Mouse (Mus musculus) common myeloid progenitor, adult 5-6 weeks (primary cell): Measurements from ENCODE around the gene Fstl1. TPM values are rescaled to one million over a fixed set of nuclear protein-coding genes. Genes with fewer than 3 reads are reported as not detected.

Experiments
- ATAC-seq: replicated peaks from 2 replicates; pipeline ENCODE4 v1.8.0; 2016; ENCODE audit warnings: low read depth, mild to moderate bottlenecking, moderate TSS enrichment, inconsistent platforms; ENCODE audit not compliant: poor library complexity, severe bottlenecking
- total RNA-seq: library from RNA; stranded (forward); fragments of 200-1000, 187-1606 nt; gene quantifications from 2 replicates; pipeline ENCODE4 v1.2.3, GENCODE M21; 2017

Fstl1 gene
- 0.53 and 1.0 TPM in 2 replicates for total RNA-seq

GRCm38 (mm10) chr16:37776860-37777651 lies at the start of gene Fstl1:
Gene Fstl1 (plus strand): TSS chr16:37776873.
- peak; percentile 58 for ATAC-seq

DNA sequence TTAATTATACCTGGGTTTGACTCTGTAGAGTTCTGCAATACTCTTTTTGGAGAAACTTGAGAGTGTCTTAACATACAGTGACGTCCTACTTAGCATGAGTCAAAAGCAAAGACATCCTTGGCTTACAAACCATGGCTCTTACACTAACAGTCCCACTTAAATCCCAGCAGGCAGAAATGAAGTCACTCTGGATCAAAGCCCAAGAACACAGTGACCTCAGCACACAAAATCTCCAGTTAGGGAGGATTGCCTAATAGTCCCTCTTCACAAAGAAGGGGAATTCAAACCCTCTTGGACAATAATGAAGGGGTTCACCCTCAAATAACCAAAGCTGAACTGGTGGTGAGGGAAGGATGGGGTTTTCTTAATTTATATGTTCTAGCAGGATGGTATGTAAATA lies 48.0 kb upstream of the Fstl1 start:
- no peak for ATAC-seq

GRCm38 (mm10) chr16:37729381-37730150 lies 47.1 kb upstream of the Fstl1 start:
- no peak for ATAC-seq

DNA sequence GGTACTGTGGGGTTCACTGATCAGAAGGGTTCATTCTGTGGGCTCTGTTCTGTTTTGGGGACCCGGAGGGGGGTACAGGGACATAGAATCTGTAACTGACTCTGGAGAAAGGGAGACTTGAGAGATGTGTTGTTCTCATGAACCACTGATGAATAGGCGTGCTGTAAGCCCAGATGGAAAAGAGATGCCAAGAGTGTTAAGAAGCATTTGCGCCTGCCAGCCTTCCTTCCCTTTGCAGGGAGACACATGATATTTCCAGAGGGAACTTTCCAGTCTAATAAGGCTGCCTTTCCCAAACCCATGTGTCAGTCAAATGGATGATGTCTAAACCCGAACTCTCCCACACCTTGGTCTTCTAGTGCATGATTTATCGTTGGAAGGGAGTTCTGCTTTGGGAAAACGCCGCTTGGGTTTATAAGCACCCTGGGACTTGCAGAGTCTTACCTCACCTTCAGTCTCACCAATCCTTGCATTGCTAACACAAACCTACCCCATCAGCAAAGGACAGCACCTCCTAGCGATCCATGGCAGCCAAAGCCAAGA lies 46.3 kb upstream of the Fstl1 start:
- no peak for ATAC-seq

- peak; percentile 69 for ATAC-seq
These were observed 45.2 kb upstream of the Fstl1 start for GRCm38 (mm10) chr16:37731431-37731830.

DNA sequence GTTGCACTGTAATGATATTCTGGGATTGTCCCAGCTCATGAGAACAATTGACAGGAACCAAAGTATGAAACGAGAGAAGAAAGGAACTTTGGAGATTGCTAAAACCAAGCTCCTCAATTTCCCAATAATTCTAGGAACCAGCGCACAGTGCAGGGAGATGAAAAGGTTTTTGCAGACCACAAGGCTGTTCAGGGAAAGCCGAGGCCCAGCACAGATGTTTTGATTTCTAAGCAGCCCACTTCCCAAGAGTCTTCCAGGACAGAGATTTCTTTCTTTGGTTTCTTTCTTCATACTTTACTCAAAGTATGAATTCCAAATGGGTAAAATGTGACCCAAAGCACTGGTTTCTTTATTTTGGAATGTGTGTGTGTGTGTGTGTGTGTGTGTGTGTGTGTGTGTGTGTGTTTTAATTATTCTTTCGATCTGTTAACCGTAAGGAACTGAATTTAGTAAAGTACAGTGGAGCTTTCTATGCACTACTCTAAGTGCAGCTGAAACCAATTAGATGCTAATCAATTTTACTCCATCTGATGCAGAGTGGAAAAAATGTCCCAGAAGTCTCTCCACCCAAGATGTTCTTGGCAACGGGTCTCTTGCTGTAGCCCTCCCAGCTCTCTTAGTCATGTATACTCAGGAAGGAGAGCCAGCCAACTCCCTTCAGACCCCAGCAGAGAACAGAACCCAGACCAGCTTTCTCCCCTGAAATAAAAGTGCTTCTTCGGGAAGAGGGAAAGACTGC lies 44.5 kb upstream of the Fstl1 start:
- ATAC-seq = no peak

DNA sequence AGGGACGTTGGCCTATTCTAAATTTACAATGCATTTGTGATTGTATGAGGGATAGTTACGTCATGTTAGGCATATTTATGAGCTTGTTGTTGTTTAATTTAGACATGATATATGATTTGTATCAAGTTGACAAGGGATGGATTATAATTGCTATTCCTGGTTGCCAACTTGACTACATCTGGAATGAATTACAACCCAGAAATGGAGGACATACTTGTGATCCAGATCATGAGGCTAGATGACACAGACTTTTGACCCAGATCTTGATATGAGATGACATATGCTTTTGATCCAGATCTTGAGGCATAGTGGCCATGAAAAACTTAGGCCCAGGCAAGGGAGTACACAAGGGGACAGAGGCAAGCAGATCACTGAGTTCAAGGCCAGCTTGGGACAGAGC lies 36.6 kb upstream of the Fstl1 start:
- ATAC-seq = no peak

GRCm38 (mm10) chr16:37742266-37742665 lies 34.4 kb upstream of the Fstl1 start:
- no peak for ATAC-seq

GRCm38 (mm10) chr16:37752876-37753275 lies 23.8 kb upstream of the Fstl1 start:
- ATAC-seq = no peak

GRCm38 (mm10) chr16:37753809-37754208 lies 22.9 kb upstream of the Fstl1 start:
- no peak for ATAC-seq

GRCm38 (mm10) chr16:37754483-37754882 lies 22.2 kb upstream of the Fstl1 start:
- ATAC-seq = no peak

DNA sequence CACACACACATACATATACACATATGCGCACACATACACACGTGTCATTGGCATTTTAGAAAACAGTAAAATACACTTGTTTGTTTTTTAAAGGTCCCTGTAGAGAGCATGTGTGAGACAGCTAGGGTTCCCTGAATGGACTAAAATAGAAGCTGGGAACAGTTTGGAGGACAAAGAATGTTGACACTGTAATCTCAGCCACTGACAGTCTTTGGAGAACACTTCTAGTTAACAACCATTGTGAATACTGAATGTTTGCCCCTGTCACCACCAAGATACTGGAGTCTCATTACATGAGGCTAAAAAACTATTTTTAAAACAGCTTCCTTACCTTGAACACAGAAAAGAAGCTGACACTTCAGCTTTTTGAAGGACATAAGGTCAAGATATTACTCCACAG lies 19.4 kb upstream of the Fstl1 start:
- no peak for ATAC-seq

DNA sequence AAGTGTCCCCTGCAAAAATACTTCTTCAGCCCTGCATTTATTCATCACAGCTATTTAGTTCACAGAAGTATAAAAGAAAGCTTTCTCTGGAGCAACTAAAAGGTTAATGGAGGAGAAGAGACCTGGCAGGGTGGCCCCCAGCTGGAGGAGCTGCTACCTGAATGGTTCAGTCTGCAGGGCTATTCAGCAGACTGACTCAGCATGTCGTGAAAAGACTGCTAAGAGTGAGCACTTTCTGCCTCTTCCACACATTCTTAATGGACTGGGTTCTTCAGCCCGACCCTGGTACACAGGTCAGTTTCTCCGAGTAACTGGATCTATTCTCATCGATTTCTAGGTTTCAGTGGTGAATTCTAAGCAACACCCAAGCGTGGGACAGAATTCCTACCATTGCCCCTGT lies 12.9 kb upstream of the Fstl1 start:
- ATAC-seq = no peak

- ATAC-seq = no peak
These were observed 360 bp upstream of the Fstl1 start for GRCm38 (mm10) chr16:37776166-37776859.

DNA sequence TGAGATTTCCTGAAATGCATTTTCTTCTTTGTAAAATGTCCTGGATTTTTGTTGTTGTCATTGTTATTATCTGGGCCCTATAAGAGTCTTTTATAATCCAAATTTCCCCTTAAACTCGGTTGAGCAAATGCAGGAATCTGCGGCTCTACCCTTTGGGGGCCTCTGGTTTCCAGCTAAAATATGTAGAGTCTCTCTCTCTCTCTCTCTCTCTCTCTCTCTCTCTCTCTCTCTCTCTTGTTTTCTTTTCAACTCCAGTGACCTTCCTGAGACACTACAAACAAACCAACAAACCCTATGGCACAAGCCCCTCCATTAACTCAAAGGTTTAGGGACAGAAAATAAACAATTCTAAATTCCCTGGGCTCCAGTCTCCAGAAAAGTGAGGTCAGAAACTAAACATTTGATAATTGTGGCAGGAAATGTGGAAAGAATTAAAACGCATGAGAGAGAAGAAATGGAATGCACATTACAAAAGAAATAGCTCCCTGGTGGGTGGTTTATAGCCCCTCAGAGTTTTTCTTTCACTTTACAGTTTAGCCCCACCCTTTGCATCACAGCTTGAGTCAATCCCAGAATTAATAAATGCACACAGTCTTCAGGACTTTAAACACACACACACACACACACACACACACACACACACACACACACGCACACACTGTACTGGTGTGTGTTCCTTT lies 1.3 kb downstream of the Fstl1 start:
- ATAC-seq = no peak

- ATAC-seq = no peak
These were observed 1.9 kb downstream of the Fstl1 start for GRCm38 (mm10) chr16:37778529-37778928.

- ATAC-seq = no peak
These were observed 3.1 kb downstream of the Fstl1 start for GRCm38 (mm10) chr16:37779651-37780280.

- no peak for ATAC-seq
These were observed 3.7 kb downstream of the Fstl1 start for GRCm38 (mm10) chr16:37780386-37780785.

- ATAC-seq = no peak
These were observed 4.2 kb downstream of the Fstl1 start for GRCm38 (mm10) chr16:37780911-37781310.
